Mouse (Mus musculus) thymus, adult 2 months (tissue): ENCODE measurements around the gene Samd4b. TPM values are rescaled to one million over a fixed set of nuclear protein-coding genes. Genes with fewer than 3 reads are reported as not detected.
A peak's percentile ranks its signal among the peaks of the same experiment; 100 is the strongest.

ENCODE experiments used
- DNase-seq: peaks from one replicate; pipeline ENCODE4 v3.0.0; 2021
- H3K27ac ChIP-seq: fragments of 200-500 bp; 2 replicates; pipeline ENCODE4 v1.5.1; 2012; ENCODE audit warnings: low read length, control low read depth; ENCODE audit not compliant: control insufficient read depth, insufficient read depth
- H3K27me3 ChIP-seq: fragments of 200-500 bp; 2 replicates; pipeline ENCODE4 v1.6.1; 2012; ENCODE audit warnings: mild to moderate bottlenecking, low read length, moderate library complexity, mixed read lengths; ENCODE audit not compliant: control insufficient read depth, insufficient read depth
- H3K36me3 ChIP-seq: fragments of 200-500 bp; 2 replicates; pipeline ENCODE4 v1.6.1; 2012; ENCODE audit warnings: mild to moderate bottlenecking, low read length, moderate library complexity; ENCODE audit not compliant: control insufficient read depth, insufficient read depth
- H3K4me1 ChIP-seq: fragments of 200-500 bp; replicated peaks from 2 replicates; pipeline ENCODE4 v1.6.1; 2012; ENCODE audit warnings: low read length; ENCODE audit not compliant: control insufficient read depth, insufficient read depth
- H3K4me3 ChIP-seq: fragments of 200-500 bp; 2 replicates; pipeline ENCODE4 v1.5.1; 2012; ENCODE audit warnings: mild to moderate bottlenecking, low read length, control low read depth, moderate library complexity; ENCODE audit not compliant: control insufficient read depth, insufficient read depth
- CTCF ChIP-seq: fragments of 200-500 bp; IDR thresholded peaks from 2 replicates; pipeline ENCODE4 v1.5.1; 2012; ENCODE audit warnings: mild to moderate bottlenecking, control low read depth, low read length, moderate library complexity, borderline replicate concordance; ENCODE audit not compliant: control insufficient read depth, poor library complexity, insufficient read depth; ENCODE audit errors: extremely low read depth
- POLR2A ChIP-seq: fragments of 200-500 bp; IDR thresholded peaks from 2 replicates; pipeline ENCODE4 v1.6.1; 2012; ENCODE audit warnings: mild to moderate bottlenecking, low read length, control low read depth, moderate library complexity; ENCODE audit not compliant: control insufficient read depth, poor library complexity, insufficient read depth; ENCODE audit errors: extremely low read depth
- WGBS: fragments of 180-500 bp; shearing (Covaris S2); methylation state at CpG from one replicate; pipeline ENCODE4 v1.1.7; 2018; 5-methylcytosine and 5-hydroxymethylcytosine counted together
- polyA plus RNA-seq: library from polyadenylated mRNA; depleted of rRNA; stranded (reverse); fragments of >200 nt; gene quantifications from 2 replicates; pipeline ENCODE4 v1.2.3, GENCODE M21; 2012

Samd4b gene
- polyA plus RNA-seq, 1 experiment: 118 TPM

- Histone ChIP-seq H3K4me1 (peaks cover 54% of the 10 kb centered on the region), H3K4me3 (no peak overlapping the region), H3K36me3 (no peaks in the 10 kb centered on the region), H3K27me3 (no peaks in the 10 kb centered on the region), H3K27ac (peak overlapping the region; percentile 46; the same call in 1 of the 2 replicates)
- TF ChIP-seq CTCF: no peak
- TF ChIP-seq POLR2A: no peak
- DNase-seq: no peak
- 11% methylated on average over 4 of the region's 4 CpGs for WGBS
Observed at GRCm38 (mm10) chr7:28581721-28582120, 16.2 kb downstream of the Samd4b start.

- Histone ChIP-seq H3K27me3 (no peaks in the 10 kb centered on the region), H3K4me3 (no peak overlapping the region), H3K36me3 (no peaks in the 10 kb centered on the region), H3K27ac (no peak overlapping the region), H3K4me1 (peaks cover 54% of the 10 kb centered on the region)
- WGBS: 69% methylated on average over 5 of the region's 5 CpGs
- TF ChIP-seq CTCF (no peak), POLR2A (no peak)
- DNase-seq: no peak
Observed at GRCm38 (mm10) chr7:28579826-28580225, 18.1 kb downstream of the Samd4b start.

- DNase-seq: no peak
- TF ChIP-seq POLR2A: no peak
- no peak for TF ChIP-seq CTCF
- 91% methylated on average over 5 of the region's 5 CpGs for WGBS
- H3K27ac ChIP-seq: no peak overlapping the region
- no peaks in the 10 kb centered on the region for H3K36me3 ChIP-seq
- peaks cover 49% of the 10 kb centered on the region for H3K4me1 ChIP-seq
- no peaks in the 10 kb centered on the region for H3K27me3 ChIP-seq
- H3K4me3 ChIP-seq: no peak overlapping the region
Observed at GRCm38 (mm10) chr7:28578543-28579053, 19.3 kb downstream of the Samd4b start.

GRCm38 (mm10) chr7:28577826-28578542 lies 20.0 kb downstream of the Samd4b start:
- Histone ChIP-seq H3K4me3 (no peak overlapping the region), H3K27ac (no peak overlapping the region), H3K27me3 (no peaks in the 10 kb centered on the region), H3K4me1 (peaks cover 49% of the 10 kb centered on the region), H3K36me3 (no peaks in the 10 kb centered on the region)
- WGBS: 90% methylated on average over 9 of the region's 9 CpGs
- DNase-seq: no peak
- no peak for TF ChIP-seq CTCF
- TF ChIP-seq POLR2A: no peak

- peaks cover 36% of the 10 kb centered on the region for H3K4me1 ChIP-seq
- H3K27ac ChIP-seq: no peak overlapping the region
- DNase-seq: no peak
- H3K4me3 ChIP-seq: no peak overlapping the region
- TF ChIP-seq CTCF (no peak), POLR2A (no peak)
- 66% methylated on average over 5 of the region's 5 CpGs for whole genome bisulfite sequencing
- H3K36me3 ChIP-seq: no peaks in the 10 kb centered on the region
- no peaks in the 10 kb centered on the region for H3K27me3 ChIP-seq
Observed at GRCm38 (mm10) chr7:28576271-28576914, 21.6 kb downstream of the Samd4b start.

GRCm38 (mm10) chr7:28575597-28575996 lies 22.3 kb downstream of the Samd4b start:
- Histone ChIP-seq H3K27ac (no peak overlapping the region), H3K4me1 (peaks cover 34% of the 10 kb centered on the region), H3K4me3 (no peak overlapping the region), H3K36me3 (no peaks in the 10 kb centered on the region), H3K27me3 (no peaks in the 10 kb centered on the region)
- 95% methylated on average over 11 of the region's 11 CpGs for WGBS
- no peak for DNase-seq
- TF ChIP-seq CTCF: no peak
- no peak for TF ChIP-seq POLR2A

GRCm38 (mm10) chr7:28573236-28573635 lies 24.7 kb downstream of the Samd4b start:
- DNase-seq: no peak
- no peaks in the 10 kb centered on the region for H3K36me3 ChIP-seq
- TF ChIP-seq POLR2A (no peak), CTCF (no peak)
- H3K27me3 ChIP-seq: no peaks in the 10 kb centered on the region
- no peak overlapping the region for H3K27ac ChIP-seq
- no peak overlapping the region for H3K4me3 ChIP-seq
- peaks cover 20% of the 10 kb centered on the region for H3K4me1 ChIP-seq
- WGBS: 90% methylated on average over 3 of the region's 3 CpGs
